In the genomic region with DNA sequence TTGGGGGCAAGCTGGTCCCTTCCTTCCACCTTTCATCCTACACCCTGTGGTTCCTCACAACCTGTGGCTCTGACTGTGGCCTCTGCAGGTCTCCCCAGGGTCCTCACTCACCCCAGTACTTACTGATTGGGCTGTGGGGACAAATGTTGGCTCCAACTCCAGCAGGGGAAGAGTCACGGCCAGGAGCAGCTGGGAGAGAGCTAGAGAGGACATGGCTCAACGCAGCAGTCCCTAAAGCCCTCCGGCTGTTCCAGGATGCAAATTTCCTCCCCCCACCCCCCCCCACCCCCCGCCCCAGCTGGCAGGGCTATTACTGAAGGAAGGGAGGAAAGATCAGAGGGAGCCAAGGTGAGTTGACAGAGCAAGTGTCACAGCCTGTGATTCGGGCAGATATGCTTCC, we compare ENCODE assay signal across 30 mouse cellular contexts. TPM values are rescaled to one million over a fixed set of nuclear protein-coding genes. Genes with fewer than 3 reads are reported as not detected.
"Had no signal": no experiment of that assay in that cellular context is flagged by ENCODE, and none has a peak within 500 bp of the region (broad histone marks: within the 10 kb centered on the region; RNA-seq: fewer than 3 reads in every experiment).

A gene (minus strand): TSS at position 230 of the 400 bp plus-strand sequence.

- DNase-seq: gastrocnemius, adult 2 months; gastrocnemius, postnatal 10 days; gastrocnemius, postnatal 25 days; heart, adult 2 months; heart, postnatal 10 days; heart, postnatal 36 days; kidney, adult 18-20 months; kidney, adult 8-10 months; kidney, postnatal 10 days; kidney, postnatal 25 days; kidney, postnatal 4 days; liver had no signal

- H3K36me3 ChIP-seq: heart, embryonic 12.5 days; hindbrain, embryonic 10.5 days; hindbrain, embryonic 12.5 days; intestine, embryonic 15.5 days; limb, embryonic 10.5 days; limb, embryonic 12.5 days had no signal

- H3K27ac ChIP-seq: gastrocnemius, adult 2 months; heart, adult 2 months; hindbrain, embryonic 10.5 days; hindbrain, embryonic 12.5 days; hindbrain, embryonic 14.5 days; intestine, embryonic 15.5 days; layer of hippocampus, adult 2 months; left cerebral cortex, adult 2 months; limb, embryonic 10.5 days; limb, embryonic 12.5 days had no signal

- H3K27me3 ChIP-seq: heart, embryonic 12.5 days; hindbrain, embryonic 12.5 days; intestine, embryonic 15.5 days; limb, embryonic 12.5 days had no signal

- H3K4me2 ChIP-seq: heart, embryonic 12.5 days; hindbrain, embryonic 12.5 days; hindbrain, embryonic 14.5 days; intestine, embryonic 15.5 days; limb, embryonic 12.5 days had no signal

- H3K4me1 ChIP-seq: hindbrain, embryonic 12.5 days had no signal

- H3K4me3 ChIP-seq: gastrocnemius, adult 2 months; heart, adult 2 months; heart, embryonic 12.5 days; hindbrain, embryonic 10.5 days; hindbrain, embryonic 12.5 days; intestine, embryonic 15.5 days; layer of hippocampus, adult 2 months; left cerebral cortex, adult 2 months; limb, embryonic 10.5 days; limb, embryonic 12.5 days had no signal

- H3K9ac ChIP-seq: heart, embryonic 12.5 days; hindbrain, embryonic 12.5 days; hindbrain, embryonic 14.5 days; intestine, embryonic 15.5 days; limb, embryonic 12.5 days had no signal

- H3K9me3 ChIP-seq: heart, embryonic 12.5 days; hindbrain, embryonic 10.5 days; hindbrain, embryonic 12.5 days; intestine, embryonic 15.5 days; limb, embryonic 10.5 days; limb, embryonic 12.5 days had no signal

- ATAC-seq: forebrain, embryonic 16.5 days; hindbrain, embryonic 16.5 days; inflammation-experienced regulatory T-cells, adult 6 months; intestine, embryonic 15.5 days; intestine, postnatal 0 days had no signal

RNA-seq across cellular contexts. Expression of the gene that starts here (rescaled TPM):
- total RNA-seq: gastrocnemius, adult 2 months; gastrocnemius, postnatal 10 days; gastrocnemius, postnatal 25 days; layer of hippocampus, adult 2 months; layer of hippocampus, postnatal 10 days; layer of hippocampus, postnatal 25 days; left cerebral cortex, adult 2 months; left cerebral cortex, postnatal 14 days; left cerebral cortex, postnatal 36 days had no signal
- polyA plus RNA-seq: forebrain, embryonic 16.5 days; frontal cortex, adult 2 months; hindbrain, embryonic 10.5 days; hindbrain, embryonic 12.5 days; hindbrain, embryonic 14.5 days; hindbrain, embryonic 16.5 days; limb, embryonic 10.5 days; limb, embryonic 12.5 days had no signal
